Mouse (Mus musculus) CH12.LX (cell line): ENCODE data around the gene Phc2. TPM values are rescaled to one million over a fixed set of nuclear protein-coding genes. Genes with fewer than 3 reads are reported as not detected.

Experiments
- DNase-seq: peaks from one replicate; pipeline ENCODE4 v3.0.0-alpha.2; 2013; ENCODE audit errors: extremely low read depth
- H3K27ac ChIP-seq: 2 replicates; pipeline ENCODE4 v1.5.1; 2012; ENCODE audit warnings: low read depth, mild to moderate bottlenecking, control low read depth, moderate library complexity; ENCODE audit not compliant: insufficient read depth
- H3K27me3 ChIP-seq: replicated peaks from 2 replicates; pipeline ENCODE3; 2012; ENCODE audit warnings: inconsistent platforms
- H3K36me3 ChIP-seq, 2 experiments: replicated peaks in 1 of 2; 2 replicates each; pipeline versions ENCODE3 to v1.6.1; 2012; ENCODE audit warnings: inconsistent platforms in 1 of 2, low read length in 1 of 2, mild to moderate bottlenecking in 1 of 2, mixed read lengths in 1 of 2, moderate library complexity in 1 of 2; ENCODE audit not compliant: control insufficient read depth in 1 of 2, insufficient read depth in 1 of 2
- H3K4me1 ChIP-seq, 2 experiments: 2 replicates each; pipeline ENCODE4 v1.6.1; 2012; ENCODE audit warnings: inconsistent platforms in 1 of 2, moderate library complexity in 1 of 2; ENCODE audit not compliant: insufficient read depth in 2 of 2, control insufficient read depth in 1 of 2
- H3K4me2 ChIP-seq: 2 replicates; pipeline ENCODE4 v1.6.1; 2012; ENCODE audit warnings: low read depth, mild to moderate bottlenecking, control low read depth; ENCODE audit not compliant: poor library complexity, insufficient read depth, severe bottlenecking
- H3K4me3 ChIP-seq, 3 experiments: fragments of 150-350 bp in 1 of 3; sonication (generic) in 1 of 3; replicated peaks in 1 of 3; 2 replicates each; pipeline versions ENCODE3 to v1.5.1; 2011 to 2012; ENCODE audit warnings: low read depth in 2 of 3, low read length in 2 of 3, mild to moderate bottlenecking in 2 of 3, moderate library complexity in 2 of 3, control low read depth in 1 of 3, improper control_type of control experiment in 1 of 3, inconsistent platforms in 1 of 3, mixed read lengths in 1 of 3; ENCODE audit not compliant: poor library complexity in 1 of 3
- H3K79me2 ChIP-seq: replicated peaks from 2 replicates; pipeline ENCODE4 v1.6.1; 2012; ENCODE audit warnings: mild to moderate bottlenecking, moderate library complexity; ENCODE audit not compliant: control insufficient read depth, poor library complexity, insufficient read depth, severe bottlenecking; ENCODE audit errors: extremely low read depth
- H3K9ac ChIP-seq: 2 replicates; pipeline ENCODE4 v1.6.1; 2012; ENCODE audit warnings: low read depth, mild to moderate bottlenecking, control low read depth, moderate library complexity; ENCODE audit not compliant: insufficient read depth
- H3K9me3 ChIP-seq: replicated peaks from 2 replicates; pipeline ENCODE3; 2012; ENCODE audit warnings: low read length, inconsistent platforms, mixed read lengths
- BHLHE40 ChIP-seq: IDR thresholded peaks from 2 replicates; pipeline ENCODE4 v1.6.1; 2011; ENCODE audit warnings: mild to moderate bottlenecking, low read depth, low read length, improper control_type of control experiment
- CHD1 ChIP-seq: IDR thresholded peaks from 2 replicates; pipeline ENCODE4 v1.6.1; 2012; ENCODE audit warnings: low read depth, low read length, improper control_type of control experiment, inconsistent platforms
- CHD2 ChIP-seq: IDR thresholded peaks from 2 replicates; pipeline ENCODE4 v1.6.1; 2011; ENCODE audit warnings: low read length, improper control_type of control experiment
- CTCF ChIP-seq, 2 experiments: IDR thresholded peaks in 1 of 2; conservative IDR thresholded peaks in 1 of 2; 2 replicates each; pipeline ENCODE4 v1.5.1; 2011 to 2012; ENCODE audit warnings: low read depth in 2 of 2, low read length in 2 of 2, improper control_type of control experiment in 1 of 2, inconsistent platforms in 1 of 2, mild to moderate bottlenecking in 1 of 2, moderate library complexity in 1 of 2
- E2F4 ChIP-seq: IDR thresholded peaks from 2 replicates; pipeline ENCODE4 v1.6.1; 2011; ENCODE audit warnings: low read depth, low read length, improper control_type of control experiment; ENCODE audit not compliant: insufficient replicate concordance
- ELF1 ChIP-seq: IDR thresholded peaks from 2 replicates; pipeline ENCODE4 v1.6.1; 2014; ENCODE audit warnings: low read depth, mild to moderate bottlenecking, inconsistent platforms, low read length, improper control_type of control experiment
- EP300 ChIP-seq: IDR thresholded peaks from 2 replicates; pipeline ENCODE4 v1.6.1; 2011; ENCODE audit warnings: low read length, improper control_type of control experiment
- ETS1 ChIP-seq: conservative IDR thresholded peaks from 2 replicates; pipeline ENCODE4 v1.6.1; 2012; ENCODE audit warnings: low read depth, mild to moderate bottlenecking, inconsistent platforms, low read length, improper control_type of control experiment, moderate library complexity
- GABPA ChIP-seq: IDR thresholded peaks from 2 replicates; pipeline ENCODE4 v1.6.1; 2012; ENCODE audit warnings: low read depth, low read length, improper control_type of control experiment, inconsistent platforms; ENCODE audit not compliant: insufficient replicate concordance
- HCFC1 ChIP-seq: IDR thresholded peaks from 2 replicates; pipeline ENCODE4 v1.6.1; 2012; ENCODE audit warnings: low read depth, mild to moderate bottlenecking, inconsistent platforms, low read length, improper control_type of control experiment
- IRF4 ChIP-seq: IDR thresholded peaks from 2 replicates; pipeline ENCODE4 v1.6.1; 2014; ENCODE audit warnings: low read depth, mild to moderate bottlenecking, inconsistent platforms, low read length, improper control_type of control experiment
- JUN ChIP-seq: IDR thresholded peaks from 2 replicates; pipeline ENCODE4 v1.6.1; 2011; ENCODE audit warnings: low read depth, mild to moderate bottlenecking, low read length, improper control_type of control experiment, moderate library complexity; ENCODE audit not compliant: insufficient read depth
- JUND ChIP-seq: conservative IDR thresholded peaks from 2 replicates; pipeline ENCODE4 v1.6.1; 2011; ENCODE audit warnings: low read depth, low read length, improper control_type of control experiment
- KAT2A ChIP-seq: IDR thresholded peaks from 2 replicates; pipeline ENCODE4 v1.6.1; 2012; ENCODE audit warnings: low read length, improper control_type of control experiment, inconsistent platforms; ENCODE audit not compliant: insufficient replicate concordance
- MAFK ChIP-seq: IDR thresholded peaks from 2 replicates; pipeline ENCODE4 v1.6.1; 2011; ENCODE audit warnings: low read length, improper control_type of control experiment; ENCODE audit not compliant: insufficient replicate concordance
- MAX ChIP-seq: IDR thresholded peaks from 2 replicates; pipeline ENCODE4 v1.6.1; 2011; ENCODE audit warnings: low read length, improper control_type of control experiment
- MAZ ChIP-seq: IDR thresholded peaks from 2 replicates; pipeline ENCODE4 v1.6.1; 2012; ENCODE audit warnings: low read depth, mild to moderate bottlenecking, inconsistent platforms, low read length, improper control_type of control experiment, moderate library complexity
- MEF2A ChIP-seq: IDR thresholded peaks from 2 replicates; pipeline ENCODE4 v1.6.1; 2014; ENCODE audit warnings: low read depth, mild to moderate bottlenecking, inconsistent platforms, low read length, improper control_type of control experiment, borderline replicate concordance
- MXI1 ChIP-seq: IDR thresholded peaks from 2 replicates; pipeline ENCODE4 v1.6.1; 2011; ENCODE audit warnings: mild to moderate bottlenecking, low read depth, low read length, improper control_type of control experiment
- MYC ChIP-seq: IDR thresholded peaks from 2 replicates; pipeline ENCODE4 v1.6.1; 2011; ENCODE audit warnings: low read depth, mild to moderate bottlenecking, improper control_type of control experiment, low read length
- NELFE ChIP-seq: IDR thresholded peaks from 2 replicates; pipeline ENCODE4 v1.6.1; 2011; ENCODE audit warnings: low read depth, low read length, improper control_type of control experiment
- NRF1 ChIP-seq: IDR thresholded peaks from 2 replicates; pipeline ENCODE4 v1.6.1; 2014; ENCODE audit warnings: low read depth, mild to moderate bottlenecking, inconsistent platforms, low read length, improper control_type of control experiment, moderate library complexity
- PAX5 ChIP-seq: IDR thresholded peaks from 2 replicates; pipeline ENCODE4 v1.6.1; 2012; ENCODE audit warnings: low read length, inconsistent platforms, mixed read lengths
- POLR2A ChIP-seq: IDR thresholded peaks from 2 replicates; pipeline ENCODE4 v1.6.1; 2011; ENCODE audit warnings: low read depth, mild to moderate bottlenecking, improper control_type of control experiment, low read length
- POLR2AphosphoS2 ChIP-seq: IDR thresholded peaks from 2 replicates; pipeline ENCODE4 v1.6.1; 2011; ENCODE audit warnings: low read depth, low read length, improper control_type of control experiment
- RAD21 ChIP-seq: IDR thresholded peaks from 2 replicates; pipeline ENCODE4 v1.6.1; 2011; ENCODE audit warnings: low read depth, mild to moderate bottlenecking, low read length, improper control_type of control experiment, moderate library complexity
- RCOR1 ChIP-seq: conservative IDR thresholded peaks from 2 replicates; pipeline ENCODE4 v1.6.1; 2012; ENCODE audit warnings: low read depth, mild to moderate bottlenecking, inconsistent platforms, low read length, improper control_type of control experiment
- SIN3A ChIP-seq: IDR thresholded peaks from 2 replicates; pipeline ENCODE4 v1.6.1; 2012; ENCODE audit warnings: low read length, improper control_type of control experiment, inconsistent platforms
- SMC3 ChIP-seq: IDR thresholded peaks from 2 replicates; pipeline ENCODE4 v1.6.1; 2011; ENCODE audit warnings: low read depth, low read length, improper control_type of control experiment
- TBP ChIP-seq: conservative IDR thresholded peaks from 2 replicates; pipeline ENCODE4 v1.6.1; 2011; ENCODE audit warnings: low read depth, low read length, improper control_type of control experiment
- TCF12 ChIP-seq: IDR thresholded peaks from 2 replicates; pipeline ENCODE4 v1.6.1; 2014; ENCODE audit warnings: low read depth, mild to moderate bottlenecking, inconsistent platforms, low read length, improper control_type of control experiment
- UBTF ChIP-seq: IDR thresholded peaks from 2 replicates; pipeline ENCODE4 v1.6.1; 2012; ENCODE audit warnings: low read depth, mild to moderate bottlenecking, inconsistent platforms, low read length, improper control_type of control experiment, moderate library complexity
- USF1 ChIP-seq: IDR thresholded peaks from 2 replicates; pipeline ENCODE4 v1.6.1; 2014; ENCODE audit warnings: low read depth, mild to moderate bottlenecking, inconsistent platforms, low read length, improper control_type of control experiment
- USF2 ChIP-seq: conservative IDR thresholded peaks from 2 replicates; pipeline ENCODE4 v1.6.1; 2011; ENCODE audit warnings: low read depth, low read length, improper control_type of control experiment
- ZC3H11A ChIP-seq: IDR thresholded peaks from 2 replicates; pipeline ENCODE4 v1.6.1; 2012; ENCODE audit warnings: low read depth, mild to moderate bottlenecking, inconsistent platforms, low read length, improper control_type of control experiment
- ZKSCAN1 ChIP-seq: IDR thresholded peaks from 2 replicates; pipeline ENCODE4 v1.6.1; 2012; ENCODE audit warnings: low read depth, inconsistent platforms, low read length, improper control_type of control experiment, borderline replicate concordance
- ZMIZ1 ChIP-seq: IDR thresholded peaks from 2 replicates; pipeline ENCODE4 v1.6.1; 2012; ENCODE audit warnings: low read depth, mild to moderate bottlenecking, inconsistent platforms, low read length, improper control_type of control experiment
- ZNF384 ChIP-seq: IDR thresholded peaks from 2 replicates; pipeline ENCODE4 v1.6.1; 2012; ENCODE audit warnings: low read depth, low read length, improper control_type of control experiment, inconsistent platforms
- dilution Hi-C: fragments of 300-500 bp; cut with MboI; formaldehyde crosslinking; loops from 2 replicates; pipeline ENCODE4 v1.14.3; 2020; ENCODE audit warnings: low sequenced_read_pairs; ENCODE audit not compliant: extremely low pct_unique_long_range_greater_than_20kb, extremely low pct_ligation_motif_present
- in situ Hi-C: fragments of 300-500 bp; cut with MboI; formaldehyde crosslinking; loops from 3 replicates; pipeline ENCODE4 v1.14.3; 2019; ENCODE audit warnings: low sequenced_read_pairs, low pct_ligation_motif_present, low pct_unique_long_range_greater_than_20kb, mixed read lengths
- polyA plus RNA-seq: library from polyadenylated mRNA; unstranded; fragments of >175 nt; gene quantifications from 2 replicates; pipeline ENCODE4 v1.2.1, GENCODE M21; 2012; ENCODE audit warnings: low read depth; ENCODE audit not compliant: insufficient read length
- total RNA-seq, 2 experiments: library from RNA; depleted of rRNA; stranded (reverse); fragments of 300-350 nt in 1 of 2; fragments of >200 nt in 1 of 2; gene quantifications; 2 replicates each; pipeline ENCODE4 v1.2.3; 2012 to 2014

Phc2 gene
- total and polyA plus RNA-seq, 3 experiments = 24.1 to 53.2 (median 29.6) TPM

DNA sequence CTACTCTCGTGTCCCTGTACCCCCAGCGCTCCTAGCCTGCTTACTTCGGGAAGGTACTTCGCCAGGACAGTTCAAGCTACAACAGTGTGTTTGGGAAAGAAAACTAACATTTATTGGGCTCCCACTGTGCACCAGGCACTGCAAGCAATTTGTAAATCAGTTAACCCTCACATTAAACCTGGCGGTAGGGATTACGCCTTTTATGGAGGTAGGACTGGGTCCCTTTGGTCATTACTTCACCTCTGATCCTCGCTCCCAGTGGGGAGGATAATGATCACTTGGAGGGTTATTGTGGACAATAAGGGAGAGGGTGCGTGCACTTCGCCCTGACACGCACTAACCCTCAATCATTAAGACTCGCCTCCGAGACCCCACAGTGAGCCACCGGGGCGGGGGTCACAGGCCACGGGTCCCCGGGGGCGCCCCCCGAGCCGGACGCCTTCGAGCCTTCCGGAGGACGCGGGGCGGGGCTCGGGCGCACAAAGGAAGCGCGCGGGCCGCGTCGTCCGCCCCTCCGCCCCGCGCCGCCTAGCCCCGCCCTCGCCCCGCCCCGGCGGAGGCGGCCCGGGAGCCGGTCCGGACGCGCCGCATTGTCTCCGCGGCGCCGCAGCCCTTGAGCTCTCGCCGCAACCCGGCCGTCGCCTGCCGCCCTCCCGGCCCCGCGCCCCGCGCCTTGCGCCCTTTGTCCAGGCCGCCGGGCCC, 72.7 kb downstream of the Phc2 start:
- peak; percentile 56 for DNase-seq
- H3K4me2 ChIP-seq = peak overlapping the region; percentile 48
- no peaks in the 10 kb centered on the region for H3K9me3 ChIP-seq
- no peak overlapping the region for H3K27ac ChIP-seq
- H3K9ac ChIP-seq = peak overlapping the region; percentile 94
- H3K79me2 ChIP-seq = peaks cover 37% of the 10 kb centered on the region
- H3K4me3 ChIP-seq = peak overlapping the region; percentile 79 to 89 (median 88)
- H3K4me1 ChIP-seq = peaks cover 4 to 30% of the 10 kb centered on the region in 2 experiments
- dilution Hi-C loops (no loop called here), in situ Hi-C loops (no loop called here)
- TF ChIP-seq NRF1 (no peak), MAFK (no peak), POLR2AphosphoS2 (no peak), EP300 (peak; percentile 33; the same call in 1 of the 2 replicates), NELFE (peak; percentile 66), BHLHE40 (no peak), MAZ (peak; percentile 62; the same call in 1 of the 2 replicates), PAX5 (no peak), TBP (0 out of 2 replicates have a peak, but pooled peaks have one; percentile 9), ETS1 (no peak), SIN3A (peak; percentile 14; the same call in 1 of the 2 replicates), UBTF (no peak), MXI1 (no peak), CHD1 (no peak), RCOR1 (no peak), RAD21 (no peak), E2F4 (no peak), JUN (no peak), SMC3 (no peak), MEF2A (no peak), ELF1 (peak; percentile 63), CHD2 (no peak), USF2 (no peak), ZKSCAN1 (no peak), ZMIZ1 (no peak; the same call in 1 of the 2 replicates), HCFC1 (no peak; the same call in 1 of the 2 replicates), TCF12 (peak; percentile 68; the same call in 1 of the 2 replicates), IRF4 (no peak), MYC (no peak), ZC3H11A (no peak), MAX (no peak), JUND (no peak), KAT2A (no peak), USF1 (no peak), POLR2A (peak; percentile 74), GABPA (no peak), CTCF (conservative IDR thresholded peaks at IDR 0.05 in 1 of 2, IDR thresholded peaks at IDR 0.05 in 1 of 2; ENCODE audit: low read depth in 2 of 2, low read length in 2 of 2) (no peak), ZNF384 (no peak)
- H3K36me3 ChIP-seq = peaks cover 4 to 42% of the 10 kb centered on the region in 2 experiments
- no peaks in the 10 kb centered on the region for H3K27me3 ChIP-seq
